Mouse (Mus musculus) ES-E14 (cell line): ENCODE results near the gene Tmem9.

ENCODE experiments used
- CHD2 ChIP-seq: IDR thresholded peaks from 2 replicates; pipeline ENCODE4 v1.6.1; 2014; ENCODE audit warnings: mild to moderate bottlenecking, low read depth, low read length, inconsistent platforms
- HCFC1 ChIP-seq: IDR thresholded peaks from 2 replicates; pipeline ENCODE4 v1.6.1; 2012; ENCODE audit warnings: low read length, inconsistent platforms, borderline replicate concordance; ENCODE audit not compliant: insufficient read depth
- ZC3H11A ChIP-seq: IDR thresholded peaks from 2 replicates; pipeline ENCODE4 v1.6.1; 2012; ENCODE audit warnings: low read depth, mild to moderate bottlenecking, inconsistent platforms, low read length, borderline replicate concordance
- ZNF384 ChIP-seq: IDR thresholded peaks from 2 replicates; pipeline ENCODE4 v1.6.1; 2012; ENCODE audit warnings: low read depth, low read length, inconsistent platforms

- TF ChIP-seq CHD2 (no peak), ZNF384 (no peak), HCFC1 (no peak), ZC3H11A (no peak)
Observed at GRCm38 (mm10) chr1:136077656-136078055, 69.7 kb downstream of the Tmem9 start.
